Mouse (Mus musculus) CH12.LX (cell line): ENCODE results near the gene Syn3. TPM values are rescaled to one million over a fixed set of nuclear protein-coding genes. Genes with fewer than 3 reads are reported as not detected.

Experiments
- DNase-seq: peaks from one replicate; pipeline ENCODE4 v3.0.0-alpha.2; 2013; ENCODE audit errors: extremely low read depth
- H3K27ac ChIP-seq: 2 replicates; pipeline ENCODE4 v1.5.1; 2012; ENCODE audit warnings: low read depth, mild to moderate bottlenecking, control low read depth, moderate library complexity; ENCODE audit not compliant: insufficient read depth
- H3K27me3 ChIP-seq: replicated peaks from 2 replicates; pipeline ENCODE3; 2012; ENCODE audit warnings: inconsistent platforms
- H3K36me3 ChIP-seq, 2 experiments: replicated peaks in 1 of 2; 2 replicates each; pipeline versions ENCODE3 to v1.6.1; 2012; ENCODE audit warnings: inconsistent platforms in 1 of 2, low read length in 1 of 2, mild to moderate bottlenecking in 1 of 2, mixed read lengths in 1 of 2, moderate library complexity in 1 of 2; ENCODE audit not compliant: control insufficient read depth in 1 of 2, insufficient read depth in 1 of 2
- H3K4me1 ChIP-seq, 2 experiments: 2 replicates each; pipeline ENCODE4 v1.6.1; 2012; ENCODE audit warnings: inconsistent platforms in 1 of 2, moderate library complexity in 1 of 2; ENCODE audit not compliant: insufficient read depth in 2 of 2, control insufficient read depth in 1 of 2
- H3K4me2 ChIP-seq: 2 replicates; pipeline ENCODE4 v1.6.1; 2012; ENCODE audit warnings: low read depth, mild to moderate bottlenecking, control low read depth; ENCODE audit not compliant: poor library complexity, insufficient read depth, severe bottlenecking
- H3K4me3 ChIP-seq, 3 experiments: fragments of 150-350 bp in 1 of 3; sonication (generic) in 1 of 3; replicated peaks in 1 of 3; 2 replicates each; pipeline versions ENCODE3 to v1.5.1; 2011 to 2012; ENCODE audit warnings: low read depth in 2 of 3, low read length in 2 of 3, mild to moderate bottlenecking in 2 of 3, moderate library complexity in 2 of 3, control low read depth in 1 of 3, improper control_type of control experiment in 1 of 3, inconsistent platforms in 1 of 3, mixed read lengths in 1 of 3; ENCODE audit not compliant: poor library complexity in 1 of 3
- H3K79me2 ChIP-seq: replicated peaks from 2 replicates; pipeline ENCODE4 v1.6.1; 2012; ENCODE audit warnings: mild to moderate bottlenecking, moderate library complexity; ENCODE audit not compliant: control insufficient read depth, poor library complexity, insufficient read depth, severe bottlenecking; ENCODE audit errors: extremely low read depth
- H3K9ac ChIP-seq: 2 replicates; pipeline ENCODE4 v1.6.1; 2012; ENCODE audit warnings: low read depth, mild to moderate bottlenecking, control low read depth, moderate library complexity; ENCODE audit not compliant: insufficient read depth
- H3K9me3 ChIP-seq: replicated peaks from 2 replicates; pipeline ENCODE3; 2012; ENCODE audit warnings: low read length, inconsistent platforms, mixed read lengths
- BHLHE40 ChIP-seq: IDR thresholded peaks from 2 replicates; pipeline ENCODE4 v1.6.1; 2011; ENCODE audit warnings: mild to moderate bottlenecking, low read depth, low read length, improper control_type of control experiment
- CHD1 ChIP-seq: IDR thresholded peaks from 2 replicates; pipeline ENCODE4 v1.6.1; 2012; ENCODE audit warnings: low read depth, low read length, improper control_type of control experiment, inconsistent platforms
- CHD2 ChIP-seq: IDR thresholded peaks from 2 replicates; pipeline ENCODE4 v1.6.1; 2011; ENCODE audit warnings: low read length, improper control_type of control experiment
- CTCF ChIP-seq, 2 experiments: IDR thresholded peaks in 1 of 2; conservative IDR thresholded peaks in 1 of 2; 2 replicates each; pipeline ENCODE4 v1.5.1; 2011 to 2012; ENCODE audit warnings: low read depth in 2 of 2, low read length in 2 of 2, improper control_type of control experiment in 1 of 2, inconsistent platforms in 1 of 2, mild to moderate bottlenecking in 1 of 2, moderate library complexity in 1 of 2
- E2F4 ChIP-seq: IDR thresholded peaks from 2 replicates; pipeline ENCODE4 v1.6.1; 2011; ENCODE audit warnings: low read depth, low read length, improper control_type of control experiment; ENCODE audit not compliant: insufficient replicate concordance
- EP300 ChIP-seq: IDR thresholded peaks from 2 replicates; pipeline ENCODE4 v1.6.1; 2011; ENCODE audit warnings: low read length, improper control_type of control experiment
- ETS1 ChIP-seq: conservative IDR thresholded peaks from 2 replicates; pipeline ENCODE4 v1.6.1; 2012; ENCODE audit warnings: low read depth, mild to moderate bottlenecking, inconsistent platforms, low read length, improper control_type of control experiment, moderate library complexity
- GABPA ChIP-seq: IDR thresholded peaks from 2 replicates; pipeline ENCODE4 v1.6.1; 2012; ENCODE audit warnings: low read depth, low read length, improper control_type of control experiment, inconsistent platforms; ENCODE audit not compliant: insufficient replicate concordance
- HCFC1 ChIP-seq: IDR thresholded peaks from 2 replicates; pipeline ENCODE4 v1.6.1; 2012; ENCODE audit warnings: low read depth, mild to moderate bottlenecking, inconsistent platforms, low read length, improper control_type of control experiment
- IRF4 ChIP-seq: IDR thresholded peaks from 2 replicates; pipeline ENCODE4 v1.6.1; 2014; ENCODE audit warnings: low read depth, mild to moderate bottlenecking, inconsistent platforms, low read length, improper control_type of control experiment
- JUN ChIP-seq: IDR thresholded peaks from 2 replicates; pipeline ENCODE4 v1.6.1; 2011; ENCODE audit warnings: low read depth, mild to moderate bottlenecking, low read length, improper control_type of control experiment, moderate library complexity; ENCODE audit not compliant: insufficient read depth
- JUND ChIP-seq: conservative IDR thresholded peaks from 2 replicates; pipeline ENCODE4 v1.6.1; 2011; ENCODE audit warnings: low read depth, low read length, improper control_type of control experiment
- KAT2A ChIP-seq: IDR thresholded peaks from 2 replicates; pipeline ENCODE4 v1.6.1; 2012; ENCODE audit warnings: low read length, improper control_type of control experiment, inconsistent platforms; ENCODE audit not compliant: insufficient replicate concordance
- MAFK ChIP-seq: IDR thresholded peaks from 2 replicates; pipeline ENCODE4 v1.6.1; 2011; ENCODE audit warnings: low read length, improper control_type of control experiment; ENCODE audit not compliant: insufficient replicate concordance
- MAZ ChIP-seq: IDR thresholded peaks from 2 replicates; pipeline ENCODE4 v1.6.1; 2012; ENCODE audit warnings: low read depth, mild to moderate bottlenecking, inconsistent platforms, low read length, improper control_type of control experiment, moderate library complexity
- MEF2A ChIP-seq: IDR thresholded peaks from 2 replicates; pipeline ENCODE4 v1.6.1; 2014; ENCODE audit warnings: low read depth, mild to moderate bottlenecking, inconsistent platforms, low read length, improper control_type of control experiment, borderline replicate concordance
- MXI1 ChIP-seq: IDR thresholded peaks from 2 replicates; pipeline ENCODE4 v1.6.1; 2011; ENCODE audit warnings: mild to moderate bottlenecking, low read depth, low read length, improper control_type of control experiment
- MYC ChIP-seq: IDR thresholded peaks from 2 replicates; pipeline ENCODE4 v1.6.1; 2011; ENCODE audit warnings: low read depth, mild to moderate bottlenecking, improper control_type of control experiment, low read length
- NELFE ChIP-seq: IDR thresholded peaks from 2 replicates; pipeline ENCODE4 v1.6.1; 2011; ENCODE audit warnings: low read depth, low read length, improper control_type of control experiment
- NRF1 ChIP-seq: IDR thresholded peaks from 2 replicates; pipeline ENCODE4 v1.6.1; 2014; ENCODE audit warnings: low read depth, mild to moderate bottlenecking, inconsistent platforms, low read length, improper control_type of control experiment, moderate library complexity
- PAX5 ChIP-seq: IDR thresholded peaks from 2 replicates; pipeline ENCODE4 v1.6.1; 2012; ENCODE audit warnings: low read length, inconsistent platforms, mixed read lengths
- POLR2A ChIP-seq: IDR thresholded peaks from 2 replicates; pipeline ENCODE4 v1.6.1; 2011; ENCODE audit warnings: low read depth, mild to moderate bottlenecking, improper control_type of control experiment, low read length
- POLR2AphosphoS2 ChIP-seq: IDR thresholded peaks from 2 replicates; pipeline ENCODE4 v1.6.1; 2011; ENCODE audit warnings: low read depth, low read length, improper control_type of control experiment
- RCOR1 ChIP-seq: conservative IDR thresholded peaks from 2 replicates; pipeline ENCODE4 v1.6.1; 2012; ENCODE audit warnings: low read depth, mild to moderate bottlenecking, inconsistent platforms, low read length, improper control_type of control experiment
- SIN3A ChIP-seq: IDR thresholded peaks from 2 replicates; pipeline ENCODE4 v1.6.1; 2012; ENCODE audit warnings: low read length, improper control_type of control experiment, inconsistent platforms
- SMC3 ChIP-seq: IDR thresholded peaks from 2 replicates; pipeline ENCODE4 v1.6.1; 2011; ENCODE audit warnings: low read depth, low read length, improper control_type of control experiment
- USF1 ChIP-seq: IDR thresholded peaks from 2 replicates; pipeline ENCODE4 v1.6.1; 2014; ENCODE audit warnings: low read depth, mild to moderate bottlenecking, inconsistent platforms, low read length, improper control_type of control experiment
- USF2 ChIP-seq: conservative IDR thresholded peaks from 2 replicates; pipeline ENCODE4 v1.6.1; 2011; ENCODE audit warnings: low read depth, low read length, improper control_type of control experiment
- ZC3H11A ChIP-seq: IDR thresholded peaks from 2 replicates; pipeline ENCODE4 v1.6.1; 2012; ENCODE audit warnings: low read depth, mild to moderate bottlenecking, inconsistent platforms, low read length, improper control_type of control experiment
- ZMIZ1 ChIP-seq: IDR thresholded peaks from 2 replicates; pipeline ENCODE4 v1.6.1; 2012; ENCODE audit warnings: low read depth, mild to moderate bottlenecking, inconsistent platforms, low read length, improper control_type of control experiment
- ZNF384 ChIP-seq: IDR thresholded peaks from 2 replicates; pipeline ENCODE4 v1.6.1; 2012; ENCODE audit warnings: low read depth, low read length, improper control_type of control experiment, inconsistent platforms
- dilution Hi-C: fragments of 300-500 bp; cut with MboI; formaldehyde crosslinking; loops from 2 replicates; pipeline ENCODE4 v1.14.3; 2020; ENCODE audit warnings: low sequenced_read_pairs; ENCODE audit not compliant: extremely low pct_unique_long_range_greater_than_20kb, extremely low pct_ligation_motif_present
- in situ Hi-C: fragments of 300-500 bp; cut with MboI; formaldehyde crosslinking; loops from 3 replicates; pipeline ENCODE4 v1.14.3; 2019; ENCODE audit warnings: low sequenced_read_pairs, low pct_ligation_motif_present, low pct_unique_long_range_greater_than_20kb, mixed read lengths
- polyA plus RNA-seq: library from polyadenylated mRNA; unstranded; fragments of >175 nt; gene quantifications from 2 replicates; pipeline ENCODE4 v1.2.1, GENCODE M21; 2012; ENCODE audit warnings: low read depth; ENCODE audit not compliant: insufficient read length
- total RNA-seq, 2 experiments: library from RNA; depleted of rRNA; stranded (reverse); fragments of 300-350 nt in 1 of 2; fragments of >200 nt in 1 of 2; gene quantifications; 2 replicates each; pipeline ENCODE4 v1.2.3; 2012 to 2014

Syn3 gene
- total and polyA plus RNA-seq, 3 experiments = 2.8 to 8.9 (median 5.6) TPM

DNA sequence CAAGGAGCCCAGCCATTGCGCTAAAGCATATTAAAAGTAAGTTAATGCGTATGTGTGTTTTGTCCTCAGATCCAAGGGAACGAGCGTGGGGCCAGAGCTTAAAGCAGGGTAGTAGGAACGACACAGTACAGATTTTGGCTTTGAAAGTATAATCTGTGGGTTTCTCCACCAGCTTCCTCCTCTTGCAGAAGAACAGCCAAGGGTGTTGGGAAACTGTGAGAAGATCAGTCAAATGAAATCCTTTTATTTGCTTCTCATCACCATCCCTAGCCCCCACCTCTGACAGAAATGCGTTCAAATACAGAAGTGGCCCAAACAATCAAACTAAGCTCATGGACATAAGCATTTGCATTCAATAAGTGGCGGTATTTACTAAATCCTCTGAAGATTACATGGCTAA is 22.0 kb downstream of the Syn3 start:
- Histone ChIP-seq H3K9ac (no peak overlapping the region), H3K4me3 (no peak overlapping the region), H3K9me3 (no peaks in the 10 kb centered on the region), H3K27me3 (no peaks in the 10 kb centered on the region), H3K79me2 (no peaks in the 10 kb centered on the region), H3K4me1 (peaks cover 40 to 82% of the 10 kb centered on the region in 2 experiments), H3K4me2 (no peak overlapping the region), H3K27ac (peak overlapping the region; percentile 88), H3K36me3 (peaks cover 8 to 50% of the 10 kb centered on the region in 2 experiments)
- no peak for DNase-seq
- in situ Hi-C loops = no loop called here
- TF ChIP-seq MEF2A (no peak), ZMIZ1 (no peak), MAFK (no peak), CHD1 (no peak), ZC3H11A (no peak), PAX5 (no peak), CHD2 (no peak), EP300 (no peak), HCFC1 (no peak), GABPA (no peak), MYC (no peak), NRF1 (no peak), RCOR1 (no peak), ETS1 (no peak), ZNF384 (no peak), KAT2A (no peak), MAZ (no peak), E2F4 (no peak)
- dilution Hi-C loops = no loop called here

DNA sequence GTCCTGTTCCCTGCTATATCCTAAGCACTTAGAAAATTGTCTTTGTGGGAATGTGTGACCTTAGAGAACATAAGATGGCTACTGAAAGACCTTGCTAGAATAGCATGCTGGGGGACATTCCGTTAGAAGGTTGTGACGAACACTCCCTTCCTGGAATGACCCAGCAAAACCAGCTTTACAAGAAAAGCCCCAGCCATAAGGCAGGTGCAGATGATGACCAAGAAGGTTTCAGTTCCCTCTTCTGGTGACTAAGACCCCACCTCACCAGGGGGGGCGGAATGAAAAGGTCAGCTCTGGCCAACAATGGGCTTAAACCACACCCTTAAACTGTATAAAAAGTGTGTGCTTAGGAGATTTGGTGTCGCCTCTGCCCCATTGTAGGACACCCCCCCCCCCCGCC is 23.4 kb downstream of the Syn3 start:
- Histone ChIP-seq H3K27me3 (no peaks in the 10 kb centered on the region), H3K36me3 (peaks cover 9 to 49% of the 10 kb centered on the region in 2 experiments), H3K4me3 (no peak overlapping the region), H3K4me1 (peaks cover 38 to 80% of the 10 kb centered on the region in 2 experiments), H3K79me2 (no peaks in the 10 kb centered on the region), H3K9ac (peak overlapping the region; percentile 80), H3K4me2 (peak overlapping the region; percentile 85), H3K9me3 (no peaks in the 10 kb centered on the region), H3K27ac (peak overlapping the region; percentile 99)
- in situ Hi-C loops (no loop called here), dilution Hi-C loops (no loop called here)
- DNase-seq = peak; percentile 96
- 0 out of 2 replicates have a peak, but pooled peaks have one; percentile 32 for TF ChIP-seq KAT2A
- TF ChIP-seq CTCF (conservative IDR thresholded peaks at IDR 0.05 in 1 of 2, IDR thresholded peaks at IDR 0.05 in 1 of 2; ENCODE audit: low read depth in 2 of 2, low read length in 2 of 2) = no peak
- peak; percentile 90 for TF ChIP-seq JUND
- peak; percentile 96 for TF ChIP-seq SIN3A
- no peak for TF ChIP-seq POLR2A
- TF ChIP-seq JUN = peak; percentile 93
- TF ChIP-seq MAFK = peak; percentile 96
- TF ChIP-seq MXI1 = no peak
- peak; percentile 98 for TF ChIP-seq BHLHE40
- peak; percentile 100 for TF ChIP-seq EP300
- TF ChIP-seq CHD1 = peak; percentile 40; the same call in 1 of the 2 replicates
- 0 out of 2 replicates have a peak, but pooled peaks have one; percentile 44 for TF ChIP-seq NRF1
- peak; percentile 6; the same call in 1 of the 2 replicates for TF ChIP-seq SMC3
- TF ChIP-seq ZNF384 = peak; percentile 42
- TF ChIP-seq IRF4 = peak; percentile 100
- TF ChIP-seq NELFE = peak; percentile 37
- TF ChIP-seq POLR2AphosphoS2 = no peak; the same call in 1 of the 2 replicates
- TF ChIP-seq RCOR1 = peak; percentile 99
- no peak for TF ChIP-seq USF1
- peak; percentile 99 for TF ChIP-seq MAZ
- peak; percentile 59 for TF ChIP-seq HCFC1
- no peak; the same call in 1 of the 2 replicates for TF ChIP-seq ZMIZ1
- TF ChIP-seq E2F4 = no peak
- no peak for TF ChIP-seq USF2
